Mouse (Mus musculus): ENCODE results near the gene Tbc1d22b. TPM values are rescaled to one million over a fixed set of nuclear protein-coding genes. Genes with fewer than 3 reads are reported as not detected.
A peak's percentile ranks its signal among the peaks of the same experiment; 100 is the strongest.

Tbc1d22b gene
- polyA plus RNA-seq, 1 experiment: 47.8 TPM

GRCm38 (mm10) chr17:29614115-29615023 lies 64.8 kb downstream of the Tbc1d22b start, which contains the start of the genes Rnf8 and Gm28043:
TSS of gene Rnf8 (plus strand) at chr17:29614790.
TSS of gene Gm28043 (plus strand) at chr17:29614876.
- peak; percentile 90 for TF ChIP-seq CTCF (IDR thresholded peaks at IDR 0.05; ENCODE audit: borderline replicate concordance, control insufficient read depth, extremely low read depth, insufficient read depth, low read length, poor library complexity)
- TF ChIP-seq POLR2A (IDR thresholded peaks at IDR 0.05; ENCODE audit: control insufficient read depth, extremely low read depth, insufficient read depth, low read length, poor library complexity): peak; percentile 83
- WGBS: 2% methylated on average over 52 of the region's 52 CpGs
- Histone ChIP-seq H3K4me1 (replicated peaks; ENCODE audit: control insufficient read depth, insufficient read depth, low read length) (peaks cover 15% of the 10 kb centered on the region), H3K4me3 (ENCODE audit: control insufficient read depth, insufficient read depth, low read length) (peak within 1 kb of the TSS; percentile 73), H3K27ac (ENCODE audit: control insufficient read depth, insufficient read depth, low read length) (peak within 1 kb of the TSS; percentile 3; the same call in 1 of the 2 replicates), H3K36me3 (ENCODE audit: control insufficient read depth, insufficient read depth, low read length) (no peaks in the 10 kb centered on the region; the same call in 1 of the 2 replicates), H3K27me3 (ENCODE audit: control insufficient read depth, insufficient read depth, low read length) (no peaks in the 10 kb centered on the region)
- peak; percentile 93 for DNase-seq

GRCm38 (mm10) chr17:29615024-29615551 lies 65.5 kb downstream of the Tbc1d22b start:
- no peak for DNase-seq
- Histone ChIP-seq H3K4me1 (replicated peaks; ENCODE audit: control insufficient read depth, insufficient read depth, low read length) (peaks cover 15% of the 10 kb centered on the region), H3K36me3 (ENCODE audit: control insufficient read depth, insufficient read depth, low read length) (no peaks in the 10 kb centered on the region; the same call in 1 of the 2 replicates), H3K27ac (ENCODE audit: control insufficient read depth, insufficient read depth, low read length) (peak overlapping the region; percentile 3; the same call in 1 of the 2 replicates), H3K4me3 (ENCODE audit: control insufficient read depth, insufficient read depth, low read length) (peak overlapping the region; percentile 73), H3K27me3 (ENCODE audit: control insufficient read depth, insufficient read depth, low read length) (no peaks in the 10 kb centered on the region)
- under 1% methylated on average over 43 of the region's 43 CpGs for WGBS
- TF ChIP-seq POLR2A (IDR thresholded peaks at IDR 0.05; ENCODE audit: control insufficient read depth, extremely low read depth, insufficient read depth, low read length, poor library complexity) (no peak), CTCF (IDR thresholded peaks at IDR 0.05; ENCODE audit: borderline replicate concordance, control insufficient read depth, extremely low read depth, insufficient read depth, low read length, poor library complexity) (no peak)

DNA sequence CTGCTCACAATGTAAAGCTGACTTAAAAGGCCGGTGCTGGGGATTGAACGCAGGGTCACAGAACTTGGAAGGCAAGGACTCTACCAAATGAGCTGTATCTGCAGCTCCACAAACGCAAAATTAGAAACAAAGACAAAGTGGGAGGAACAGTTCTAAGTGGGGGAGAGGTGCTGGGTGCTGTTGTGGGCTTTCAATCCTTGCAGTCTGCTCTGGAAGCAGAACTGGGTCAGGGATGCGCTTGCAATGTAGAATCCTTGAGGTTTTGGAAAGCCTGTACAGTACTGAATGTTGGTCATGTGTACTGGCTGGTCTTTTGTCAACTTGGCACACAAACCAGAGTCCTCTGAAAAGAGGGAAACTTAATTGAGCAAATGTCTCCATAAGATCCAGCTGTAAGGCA lies 66.0 kb downstream of the Tbc1d22b start:
- H3K27me3 ChIP-seq (ENCODE audit: control insufficient read depth, insufficient read depth, low read length): no peaks in the 10 kb centered on the region
- no peaks in the 10 kb centered on the region; the same call in 1 of the 2 replicates for H3K36me3 ChIP-seq (ENCODE audit: control insufficient read depth, insufficient read depth, low read length)
- peaks cover 15% of the 10 kb centered on the region for H3K4me1 ChIP-seq (replicated peaks; ENCODE audit: control insufficient read depth, insufficient read depth, low read length)
- DNase-seq: no peak
- H3K4me3 ChIP-seq (ENCODE audit: control insufficient read depth, insufficient read depth, low read length): peak overlapping the region; percentile 73
- TF ChIP-seq CTCF (IDR thresholded peaks at IDR 0.05; ENCODE audit: borderline replicate concordance, control insufficient read depth, extremely low read depth, insufficient read depth, low read length, poor library complexity) (no peak), POLR2A (IDR thresholded peaks at IDR 0.05; ENCODE audit: control insufficient read depth, extremely low read depth, insufficient read depth, low read length, poor library complexity) (no peak)
- H3K27ac ChIP-seq (ENCODE audit: control insufficient read depth, insufficient read depth, low read length): no peak overlapping the region
- 13% methylated on average over 4 of the region's 4 CpGs for WGBS

GRCm38 (mm10) chr17:29619231-29619630 lies 69.6 kb downstream of the Tbc1d22b start:
- Histone ChIP-seq H3K36me3 (ENCODE audit: control insufficient read depth, insufficient read depth, low read length) (peaks cover 24% of the 10 kb centered on the region), H3K27ac (ENCODE audit: control insufficient read depth, insufficient read depth, low read length) (no peak overlapping the region), H3K4me1 (replicated peaks; ENCODE audit: control insufficient read depth, insufficient read depth, low read length) (peaks cover 15% of the 10 kb centered on the region), H3K4me3 (ENCODE audit: control insufficient read depth, insufficient read depth, low read length) (no peak overlapping the region), H3K27me3 (ENCODE audit: control insufficient read depth, insufficient read depth, low read length) (no peaks in the 10 kb centered on the region)
- 79% methylated on average over 3 of the region's 3 CpGs for WGBS
- DNase-seq: no peak
- no peak for TF ChIP-seq POLR2A (IDR thresholded peaks at IDR 0.05; ENCODE audit: control insufficient read depth, extremely low read depth, insufficient read depth, low read length, poor library complexity)
- no peak for TF ChIP-seq CTCF (IDR thresholded peaks at IDR 0.05; ENCODE audit: borderline replicate concordance, control insufficient read depth, extremely low read depth, insufficient read depth, low read length, poor library complexity)

GRCm38 (mm10) chr17:29623488-29623887 lies 73.9 kb downstream of the Tbc1d22b start:
- TF ChIP-seq POLR2A (IDR thresholded peaks at IDR 0.05; ENCODE audit: control insufficient read depth, extremely low read depth, insufficient read depth, low read length, poor library complexity) (no peak), CTCF (IDR thresholded peaks at IDR 0.05; ENCODE audit: borderline replicate concordance, control insufficient read depth, extremely low read depth, insufficient read depth, low read length, poor library complexity) (no peak)
- Histone ChIP-seq H3K4me1 (replicated peaks; ENCODE audit: control insufficient read depth, insufficient read depth, low read length) (no peaks in the 10 kb centered on the region), H3K4me3 (ENCODE audit: control insufficient read depth, insufficient read depth, low read length) (no peak overlapping the region), H3K27me3 (ENCODE audit: control insufficient read depth, insufficient read depth, low read length) (no peaks in the 10 kb centered on the region), H3K27ac (ENCODE audit: control insufficient read depth, insufficient read depth, low read length) (no peak overlapping the region), H3K36me3 (ENCODE audit: control insufficient read depth, insufficient read depth, low read length) (peaks cover 51% of the 10 kb centered on the region)
- DNase-seq: no peak
- WGBS: 98% methylated on average over 8 of the region's 8 CpGs

- DNase-seq: no peak
- no peaks in the 10 kb centered on the region for H3K4me1 ChIP-seq (replicated peaks; ENCODE audit: control insufficient read depth, insufficient read depth, low read length)
- WGBS: 97% methylated on average over 9 of the region's 9 CpGs
- TF ChIP-seq CTCF (IDR thresholded peaks at IDR 0.05; ENCODE audit: borderline replicate concordance, control insufficient read depth, extremely low read depth, insufficient read depth, low read length, poor library complexity) (no peak), POLR2A (IDR thresholded peaks at IDR 0.05; ENCODE audit: control insufficient read depth, extremely low read depth, insufficient read depth, low read length, poor library complexity) (no peak)
- H3K27me3 ChIP-seq (ENCODE audit: control insufficient read depth, insufficient read depth, low read length): no peaks in the 10 kb centered on the region
- H3K4me3 ChIP-seq (ENCODE audit: control insufficient read depth, insufficient read depth, low read length): no peak overlapping the region
- no peak overlapping the region for H3K27ac ChIP-seq (ENCODE audit: control insufficient read depth, insufficient read depth, low read length)
- H3K36me3 ChIP-seq (ENCODE audit: control insufficient read depth, insufficient read depth, low read length): peaks cover 66% of the 10 kb centered on the region
Observed at GRCm38 (mm10) chr17:29627285-29627684, 77.7 kb downstream of the Tbc1d22b start.

Measured in thymus, adult 2 months (tissue).